Mouse (Mus musculus) brown adipose tissue, adult 24 weeks (tissue): ENCODE data around the gene Cldn22. TPM values are rescaled to one million over a fixed set of nuclear protein-coding genes. Genes with fewer than 3 reads are reported as not detected.

ENCODE experiments used
- H3K27ac ChIP-seq: fragments of 200-500 bp; replicated peaks from 2 replicates; pipeline ENCODE4 v1.5.1; 2012; ENCODE audit warnings: low read depth, mild to moderate bottlenecking, low read length
- H3K4me1 ChIP-seq: fragments of 200-500 bp; 2 replicates; pipeline ENCODE4 v1.6.1; 2012; ENCODE audit warnings: low read length, mixed read lengths; ENCODE audit not compliant: control insufficient read depth, insufficient read depth, insufficient read length
- H3K4me3 ChIP-seq: fragments of 200-500 bp; 2 replicates; pipeline ENCODE4 v1.5.1; 2012; ENCODE audit warnings: low read depth, mild to moderate bottlenecking, low read length, moderate library complexity; ENCODE audit not compliant: insufficient read depth
- polyA plus RNA-seq: library from polyadenylated mRNA; stranded (reverse); fragments of >200 nt; gene quantifications from 2 replicates; pipeline ENCODE4 v1.2.4, GENCODE M21; 2012; ENCODE audit not compliant: missing spikeins, insufficient read depth, insufficient read length

The Cldn22 gene
- polyA plus RNA-seq, 1 experiment: 3.5 TPM

DNA sequence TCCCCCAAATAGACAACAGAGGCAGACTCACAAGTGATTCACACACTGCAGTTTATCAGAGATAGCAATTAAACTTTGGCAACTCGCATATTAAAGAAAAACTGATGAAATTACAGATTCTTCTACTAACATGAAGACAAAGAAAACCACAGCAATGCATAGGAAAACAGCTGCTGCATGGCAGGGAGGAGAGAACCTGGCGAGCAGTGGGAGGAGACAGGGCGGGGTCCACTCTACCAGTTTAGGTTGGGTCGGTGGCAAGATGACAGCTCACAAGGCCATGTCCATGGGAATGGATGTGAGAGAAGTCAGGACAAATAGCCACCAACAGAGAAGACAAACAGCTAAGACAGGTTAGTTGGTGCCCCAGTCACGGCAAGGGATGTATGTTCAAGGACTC, 28.5 kb downstream of the Cldn22 start:
- Histone ChIP-seq H3K4me3 (no peak overlapping the region), H3K27ac (no peak overlapping the region), H3K4me1 (no peaks in the 10 kb centered on the region)

DNA sequence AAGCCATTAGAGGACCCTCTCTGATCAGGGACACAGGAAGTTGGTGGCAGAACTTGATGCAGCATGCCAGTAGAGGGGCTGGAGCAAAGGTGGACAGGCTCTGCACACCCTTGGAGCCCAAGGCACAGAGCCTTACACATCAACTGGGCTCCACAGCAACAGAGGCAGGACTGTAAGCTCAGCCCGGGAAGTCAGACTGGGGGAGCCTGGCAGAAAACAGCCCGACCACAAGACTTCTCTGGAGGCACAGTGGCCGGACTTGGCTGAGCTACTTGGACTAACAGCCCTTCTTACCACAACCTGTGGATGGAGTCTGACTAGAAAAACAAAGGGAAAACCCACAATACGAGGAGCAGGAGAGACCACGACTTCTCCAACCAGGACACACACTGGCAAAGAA, 29.1 kb downstream of the Cldn22 start:
- no peaks in the 10 kb centered on the region for H3K4me1 ChIP-seq

DNA sequence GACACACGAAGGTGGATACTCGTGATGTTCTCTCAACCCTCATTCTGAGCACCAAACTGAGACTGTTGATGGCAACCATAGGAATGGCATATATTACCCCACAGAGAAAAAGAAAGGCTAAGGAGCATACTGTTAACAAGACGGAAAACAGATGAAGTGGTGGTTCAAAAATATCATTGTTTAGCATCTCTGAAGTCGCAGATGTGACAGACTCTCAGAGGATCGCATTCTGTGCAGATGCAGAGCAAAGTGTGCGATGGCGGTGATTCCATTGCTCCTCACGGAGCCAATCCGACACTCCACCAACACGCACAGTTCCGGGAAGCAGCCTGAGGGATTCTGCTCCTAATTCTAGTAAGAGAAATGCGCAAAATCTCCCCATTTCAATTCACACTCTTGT, 35.0 kb downstream of the Cldn22 start:
- no peak overlapping the region for H3K27ac ChIP-seq

More for the DNA sequence above, 29.1 kb downstream of the Cldn22 start:
- Histone ChIP-seq H3K4me3 (no peak overlapping the region), H3K27ac (no peak overlapping the region)

DNA sequence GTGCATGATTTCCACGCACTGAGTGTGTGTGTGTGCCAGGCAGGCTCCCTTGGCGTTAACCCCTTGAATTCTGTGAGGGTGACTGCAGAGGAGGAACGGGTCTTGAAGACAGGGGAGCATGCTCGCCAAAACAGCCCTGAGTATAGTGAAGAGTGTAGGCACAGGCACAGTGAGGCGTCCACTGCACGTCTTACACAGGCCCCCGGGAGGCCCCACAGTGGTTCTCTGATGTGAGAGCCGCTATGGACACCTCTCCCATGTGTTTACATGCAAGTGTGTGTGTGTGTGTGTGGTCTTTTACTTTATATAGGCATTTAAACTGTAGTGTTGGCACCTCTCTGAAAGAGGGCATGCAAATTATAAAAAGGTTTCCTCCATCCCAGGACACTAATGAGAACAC, 42.3 kb downstream of the Cldn22 start:
- Histone ChIP-seq H3K4me1 (no peaks in the 10 kb centered on the region), H3K4me3 (no peak overlapping the region), H3K27ac (no peak overlapping the region)

More for the DNA sequence above, 35.0 kb downstream of the Cldn22 start:
- Histone ChIP-seq H3K4me3 (no peak overlapping the region), H3K4me1 (no peaks in the 10 kb centered on the region)

DNA sequence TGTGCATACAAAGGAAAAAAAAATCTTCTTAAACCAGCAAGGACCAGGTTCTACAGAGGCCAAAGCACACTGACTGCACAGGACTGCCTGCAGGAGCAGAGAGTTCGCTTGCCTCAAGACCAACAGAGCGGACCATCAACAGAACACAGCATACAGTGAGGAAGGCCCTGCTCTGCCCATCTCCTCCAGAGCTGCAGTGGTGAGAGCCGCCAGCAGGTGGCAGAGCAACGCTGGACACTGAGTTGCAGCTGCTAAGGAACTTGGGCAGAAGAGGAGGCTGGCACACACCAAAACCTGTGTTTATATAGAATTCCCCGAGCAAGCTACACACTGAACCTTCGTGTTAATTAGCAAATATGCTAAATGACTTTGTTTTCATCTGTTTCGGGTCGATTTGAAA, 42.8 kb downstream of the Cldn22 start:
- no peak overlapping the region for H3K4me3 ChIP-seq
- H3K4me1 ChIP-seq: no peaks in the 10 kb centered on the region
- no peak overlapping the region for H3K27ac ChIP-seq

DNA sequence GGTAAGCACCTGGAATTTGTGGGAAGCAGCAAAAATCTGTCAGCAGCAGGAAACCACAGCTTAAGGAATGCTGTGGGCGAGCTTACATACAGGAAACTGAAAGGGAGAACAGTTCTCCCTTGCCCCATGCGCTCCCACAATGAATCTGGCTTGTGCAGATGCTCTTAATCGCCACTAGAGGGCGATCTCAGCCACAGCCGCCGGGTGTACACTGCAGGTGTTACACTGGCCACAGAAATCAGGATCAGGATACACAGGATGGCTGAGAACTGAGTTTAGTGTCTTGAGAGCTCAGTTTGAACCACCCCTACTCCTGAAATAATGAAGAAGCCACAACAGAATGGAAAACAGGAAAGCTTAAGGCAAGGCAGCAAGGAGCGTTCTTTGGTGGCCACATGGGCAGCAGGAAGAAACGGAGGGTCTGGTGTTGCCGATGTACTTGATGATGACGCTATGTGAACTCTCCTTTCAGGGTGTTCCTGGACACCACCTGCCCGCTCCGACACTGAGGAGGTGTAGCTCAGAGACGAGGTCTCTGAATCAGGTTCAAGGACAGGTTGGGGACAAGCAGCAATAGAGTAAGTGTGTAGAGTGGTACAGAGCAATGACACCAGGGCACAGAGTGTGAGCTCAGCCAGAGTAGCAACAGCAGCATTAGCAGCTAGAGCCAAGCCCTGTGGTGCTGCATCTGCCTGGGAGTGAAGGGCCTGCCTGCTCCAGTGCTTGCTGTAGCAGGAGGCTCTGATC, 48.3 kb downstream of the Cldn22 start:
- Histone ChIP-seq H3K27ac (no peak overlapping the region), H3K4me3 (no peak overlapping the region), H3K4me1 (no peaks in the 10 kb centered on the region)

DNA sequence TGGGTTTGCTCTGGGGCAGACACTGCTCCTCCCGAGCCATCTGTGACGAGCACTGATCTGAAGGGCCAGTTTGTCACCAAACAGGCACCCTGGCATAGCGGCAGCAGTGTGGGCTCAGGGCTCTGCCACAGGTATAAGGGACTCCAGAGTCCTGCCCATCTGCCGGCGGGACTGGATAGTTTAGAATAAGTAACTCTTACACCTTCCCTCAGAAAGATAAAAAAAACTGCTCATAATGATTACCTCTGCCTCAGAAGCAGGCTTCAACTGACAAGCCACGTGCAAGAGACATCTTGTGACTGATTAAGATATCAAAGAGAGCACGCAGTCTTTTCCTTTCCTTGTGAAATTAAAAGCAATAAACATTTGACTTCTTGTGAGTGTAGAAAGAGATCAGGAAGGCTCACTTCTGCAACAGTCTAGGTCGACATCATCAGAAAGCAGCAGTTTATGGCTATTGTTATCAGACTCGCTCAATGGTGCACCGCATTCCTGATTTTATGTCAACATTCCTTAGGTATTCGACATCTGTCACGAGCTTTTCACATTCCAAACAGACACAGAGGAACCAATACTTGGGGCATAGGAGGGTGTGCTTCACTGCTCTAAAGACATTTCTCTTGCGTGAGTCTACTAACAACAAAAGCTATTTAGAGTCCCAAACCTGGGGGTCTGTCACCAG, 50.4 kb downstream of the Cldn22 start:
- H3K4me3 ChIP-seq: no peak overlapping the region
- H3K27ac ChIP-seq: no peak overlapping the region
- H3K4me1 ChIP-seq: no peaks in the 10 kb centered on the region

Other genes with a start within 250 kb of the Cldn22 start
- gene Ing2, start 148.9 kb upstream of the Cldn22 start, polyA plus RNA-seq: 8.8 and 15.4 TPM in 2 replicates
- gene Cdkn2aip, start 110.5 kb upstream of the Cldn22 start, polyA plus RNA-seq: 5.0 and 6.1 TPM in 2 replicates
- gene Cldn24, start 2.3 kb upstream of the Cldn22 start, polyA plus RNA-seq: not detected in 2 replicates
- 12.6 and 14.1 TPM in 2 replicates for gene Wwc2, start 166.4 kb downstream of the Cldn22 start, polyA plus RNA-seq